Mouse (Mus musculus): ENCODE data around the gene Cnbp.
A peak's percentile ranks its signal among the peaks of the same experiment; 100 is the strongest.

The Cnbp gene

GRCm38 (mm10) chr6:87849780-87850154 lies 1.1 kb downstream of the Cnbp start:
- DNase-seq, result peak; percentile 34

GRCm38 (mm10) chr6:87846813-87847212 lies 4.1 kb downstream of the Cnbp start:
- DNase-seq, result no peak

DNA sequence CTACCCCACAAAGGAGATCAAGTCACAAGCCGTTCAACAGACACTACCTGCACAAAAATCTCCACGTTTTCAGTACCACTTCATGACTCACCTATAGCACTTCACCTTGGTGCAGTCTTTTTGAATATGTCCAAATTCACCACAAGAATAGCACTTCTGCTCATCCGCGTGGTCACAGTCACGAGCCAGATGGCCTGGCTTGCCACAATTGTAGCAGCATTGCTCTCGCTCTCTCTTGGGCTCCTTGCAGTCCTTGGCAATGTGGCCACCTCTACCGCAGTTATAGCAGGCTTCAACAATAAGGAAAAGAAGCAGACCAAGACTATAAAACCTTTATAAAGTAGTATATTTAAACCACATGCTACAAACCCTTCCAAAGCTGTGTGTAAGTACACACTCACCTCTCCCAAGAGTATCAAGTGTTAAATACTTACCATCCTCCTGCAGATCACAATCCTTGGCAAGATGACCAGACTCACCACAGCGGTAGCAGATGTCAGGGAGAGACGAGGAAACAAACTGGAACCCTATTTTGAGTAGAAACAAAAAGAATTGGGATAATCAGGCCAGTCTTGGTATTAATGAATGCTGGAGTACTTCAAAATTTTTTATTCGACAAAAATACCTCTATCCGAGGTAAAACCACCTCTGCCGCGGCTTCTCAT lies 5.7 kb downstream of the Cnbp start:
- no peak for DNase-seq

DNA sequence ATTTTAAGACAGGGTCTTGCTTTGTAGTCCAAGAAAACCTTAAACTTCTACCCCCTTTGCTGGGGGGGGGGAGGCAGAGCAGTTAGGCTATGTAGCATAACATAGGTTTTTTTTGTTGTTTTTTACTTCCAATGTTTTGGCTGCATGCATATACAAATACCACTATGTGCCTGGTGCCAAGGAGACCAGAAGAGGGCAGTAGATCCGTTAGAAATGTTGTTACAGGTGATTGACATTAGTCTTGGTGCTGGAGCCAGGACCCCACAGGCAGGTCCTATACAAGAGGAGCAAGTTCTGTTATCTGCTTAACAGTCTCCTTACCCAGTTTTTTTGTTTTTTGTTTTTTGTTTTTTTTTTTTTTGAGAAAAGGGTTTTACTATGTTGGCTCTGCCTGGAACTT lies 8.7 kb downstream of the Cnbp start:
- peak; percentile 37 for DNase-seq

DNA sequence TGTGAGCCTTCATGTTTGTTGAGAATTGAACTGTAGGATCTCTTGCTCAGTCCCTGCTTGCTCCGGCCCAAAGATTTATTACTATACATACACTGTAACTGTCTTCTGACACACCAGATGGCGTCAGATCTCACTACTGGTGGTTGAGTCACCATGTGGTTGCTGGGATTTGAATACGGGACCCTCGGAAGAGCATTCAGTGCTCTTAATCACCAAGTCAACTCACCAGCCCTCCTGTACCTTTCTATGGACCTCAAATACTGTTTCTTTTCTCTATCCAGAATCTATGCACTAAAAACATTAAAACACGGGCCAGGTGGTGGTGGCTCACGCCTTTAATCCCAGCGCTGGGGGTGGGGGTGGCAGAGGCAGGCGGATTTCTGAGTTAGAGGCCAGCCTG lies 9.3 kb downstream of the Cnbp start:
- no peak for DNase-seq

GRCm38 (mm10) chr6:87839797-87840341 lies 11.0 kb downstream of the Cnbp start:
- DNase-seq, result no peak

DNA sequence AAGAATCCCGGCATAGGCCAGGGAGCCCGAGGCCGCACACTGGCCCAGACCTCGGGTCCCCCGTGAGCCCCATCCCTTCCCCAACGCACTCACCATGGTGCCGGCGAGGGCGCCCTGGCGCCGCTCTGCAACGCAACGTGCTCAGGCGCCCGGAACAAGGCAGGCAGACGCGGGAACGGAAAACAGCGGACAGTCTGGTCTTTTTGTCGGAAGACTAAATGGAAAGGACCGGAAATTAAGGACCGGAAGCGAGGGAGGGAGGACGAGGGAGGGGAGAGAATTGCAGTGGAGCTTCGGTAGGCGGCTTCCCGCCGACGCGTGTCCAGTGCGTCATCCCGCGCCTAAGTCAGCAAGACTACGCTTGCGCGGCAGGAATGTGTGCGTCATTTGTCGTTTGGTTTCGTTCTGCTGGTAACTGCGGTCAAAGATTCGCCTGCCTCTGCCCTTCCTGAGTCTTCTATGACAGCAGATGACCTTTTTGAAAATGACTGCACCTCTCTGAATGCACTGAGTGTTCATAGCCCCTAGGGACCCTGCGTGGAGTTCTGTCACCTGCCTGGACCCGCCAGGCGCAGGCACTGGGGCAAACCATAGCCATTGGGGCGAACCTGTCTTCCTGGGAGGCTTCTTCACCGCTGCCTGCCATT lies 12.2 kb downstream of the Cnbp start, which contains the start of gene Isy1:
Gene Isy1, minus strand, starts transcription at position 248 of the 647 bp plus-strand sequence.
- peak; percentile 87 for DNase-seq

- no peak for DNase-seq
Measured at GRCm38 (mm10) chr6:87835695-87836094, 15.2 kb downstream of the Cnbp start, which contains the start of gene Gm45140. TSS of gene Gm45140 (minus strand) at chr6:87835795.

DNA sequence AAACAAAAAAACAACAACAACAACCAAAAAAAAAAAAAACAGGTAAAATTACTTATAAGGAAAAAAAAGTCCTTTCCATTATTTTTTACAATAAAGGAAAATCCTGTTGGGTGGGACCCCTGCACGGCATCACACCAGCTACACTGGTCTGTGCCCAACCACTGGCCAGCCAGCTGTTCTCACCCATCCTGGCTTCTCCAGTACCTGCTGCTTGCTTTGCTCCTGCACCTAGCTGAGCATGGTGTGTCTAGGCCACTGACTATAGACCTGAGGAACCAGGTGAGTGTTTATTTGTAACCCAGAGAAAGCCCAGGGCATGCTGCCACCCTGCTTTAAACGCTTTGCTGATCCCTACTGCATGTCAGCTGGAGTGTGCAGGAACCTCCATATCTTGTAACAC lies 30.5 kb downstream of the Cnbp start:
- no peak for DNase-seq

DNA sequence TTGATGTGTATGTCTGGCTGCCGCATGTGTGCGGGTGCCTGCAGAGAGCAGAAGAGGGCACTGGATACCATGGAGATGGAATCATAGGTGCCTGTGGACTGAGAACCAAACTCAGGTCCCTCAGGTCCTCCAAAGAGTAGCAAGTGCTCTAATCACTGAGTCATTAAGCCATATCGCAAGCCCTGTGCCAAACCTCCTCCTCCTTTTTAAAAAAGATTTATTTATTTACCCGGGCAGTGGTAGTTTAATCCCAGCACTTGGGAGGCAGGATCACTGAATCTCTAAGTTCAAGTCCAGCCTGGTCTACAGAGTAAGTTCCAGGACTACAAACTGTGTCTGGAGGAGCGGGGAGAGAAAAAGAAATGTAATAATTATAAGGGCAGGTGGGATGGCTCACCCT lies 36.4 kb downstream of the Cnbp start:
- DNase-seq, result no peak

DNA sequence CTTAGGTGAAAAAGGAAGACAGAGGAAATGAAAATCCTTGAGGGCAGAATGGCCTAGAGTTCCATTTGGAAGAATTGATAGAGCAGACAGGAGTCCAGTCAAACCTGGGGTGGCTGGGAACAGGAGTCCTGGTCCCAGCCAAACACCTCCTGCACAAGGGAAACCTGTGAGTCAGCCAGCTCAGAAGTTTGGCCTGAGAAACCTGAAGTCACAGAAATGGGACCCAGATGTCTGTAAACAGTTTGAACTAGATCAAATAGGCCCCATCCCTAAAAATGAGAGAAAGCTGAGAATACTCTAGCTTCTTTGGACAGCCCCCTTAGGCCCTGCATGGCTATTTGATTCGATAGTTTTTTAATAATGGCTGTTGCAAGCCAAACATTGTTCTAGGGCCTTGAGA lies 38.2 kb downstream of the Cnbp start:
- no peak for DNase-seq

DNA sequence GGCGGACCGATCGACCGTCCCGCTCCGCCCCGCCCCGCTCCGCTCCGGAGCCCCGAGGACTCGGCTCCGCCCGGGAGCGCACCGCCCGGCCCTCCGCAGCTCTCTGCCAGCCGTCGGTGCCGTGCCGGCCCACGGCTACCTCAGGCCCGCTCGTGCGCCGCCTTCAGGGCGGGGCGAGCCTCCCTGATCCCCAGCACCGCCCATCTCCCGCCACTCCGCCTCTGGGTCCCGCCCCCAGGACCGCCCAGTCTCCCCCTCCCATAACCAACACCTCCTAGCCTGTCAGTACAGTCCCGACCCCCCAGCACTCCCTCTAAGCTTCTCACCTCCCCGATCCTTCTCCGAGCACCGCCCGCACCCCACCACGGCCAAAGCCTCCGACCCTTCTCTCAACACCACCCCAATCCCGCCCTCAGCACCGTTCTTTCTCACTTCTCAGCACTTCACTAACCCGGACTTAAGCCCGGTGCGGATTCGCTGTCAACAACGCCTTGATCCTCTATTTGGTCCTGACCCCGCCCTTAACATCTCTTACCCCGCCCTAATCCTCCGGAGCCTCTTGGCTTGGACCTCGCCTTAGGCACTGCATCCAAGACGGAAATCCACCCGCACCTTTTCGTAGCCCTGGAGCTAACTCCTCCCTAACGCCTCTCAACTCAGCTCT lies 39.1 kb downstream of the Cnbp start, which contains the start of gene Rab43:
Gene Rab43, minus strand, starts transcription at position 490 of the 664 bp plus-strand sequence.
- DNase-seq, result peak; percentile 96

GRCm38 (mm10) chr6:87810713-87811669 lies 39.9 kb downstream of the Cnbp start:
- peak; percentile 63 for DNase-seq

- DNase-seq, result no peak
Measured at GRCm38 (mm10) chr6:87810311-87810710, 40.6 kb downstream of the Cnbp start.

DNA sequence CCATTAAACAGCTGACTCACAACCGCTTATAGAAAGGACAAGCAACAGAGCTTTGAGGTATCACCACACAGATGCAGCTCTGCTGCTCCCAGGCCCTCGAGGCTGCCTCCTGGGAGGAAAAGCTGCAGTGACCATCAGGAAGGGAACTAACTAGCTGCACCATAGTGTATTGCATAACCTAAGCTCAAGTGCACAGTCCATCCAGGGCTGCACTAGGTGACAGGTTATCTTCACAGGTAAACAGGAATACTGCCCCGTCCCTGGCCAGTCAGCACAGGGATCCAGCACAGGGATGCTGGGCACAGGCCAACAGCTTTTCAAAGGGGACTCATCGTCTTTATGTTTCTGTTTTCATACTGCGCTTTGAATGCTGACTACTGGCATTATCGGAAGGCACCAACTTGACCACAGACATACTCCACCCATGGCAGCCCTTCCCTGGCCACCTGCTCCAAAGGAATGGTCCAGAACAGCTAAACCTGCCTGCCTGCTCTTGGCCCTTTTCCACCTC lies 41.2 kb downstream of the Cnbp start:
- DNase-seq, result no peak

GRCm38 (mm10) chr6:87809144-87809543 lies 41.8 kb downstream of the Cnbp start:
- no peak for DNase-seq

DNA sequence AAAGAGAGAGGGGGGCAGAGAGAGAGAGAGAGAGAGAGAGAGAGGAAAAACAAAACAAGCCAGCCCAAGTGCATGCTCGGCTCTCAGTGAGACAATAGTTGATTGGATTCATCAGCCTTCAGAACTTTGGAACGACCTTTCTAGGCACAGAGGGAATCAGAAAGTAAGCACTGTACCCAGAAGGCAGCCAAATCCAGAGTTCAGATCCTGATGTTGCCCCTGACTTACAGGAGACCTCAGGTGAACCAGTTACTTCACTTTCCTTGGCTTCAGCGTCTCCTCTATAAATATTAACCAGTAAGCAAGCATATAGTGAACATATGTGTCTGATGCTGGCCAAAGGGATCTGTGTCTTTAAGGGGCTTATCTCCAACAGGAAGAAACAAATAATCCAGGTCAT lies 42.4 kb downstream of the Cnbp start:
- no peak for DNase-seq

GRCm38 (mm10) chr6:87807735-87808440 lies 43.0 kb downstream of the Cnbp start:
- no peak for DNase-seq

DNA sequence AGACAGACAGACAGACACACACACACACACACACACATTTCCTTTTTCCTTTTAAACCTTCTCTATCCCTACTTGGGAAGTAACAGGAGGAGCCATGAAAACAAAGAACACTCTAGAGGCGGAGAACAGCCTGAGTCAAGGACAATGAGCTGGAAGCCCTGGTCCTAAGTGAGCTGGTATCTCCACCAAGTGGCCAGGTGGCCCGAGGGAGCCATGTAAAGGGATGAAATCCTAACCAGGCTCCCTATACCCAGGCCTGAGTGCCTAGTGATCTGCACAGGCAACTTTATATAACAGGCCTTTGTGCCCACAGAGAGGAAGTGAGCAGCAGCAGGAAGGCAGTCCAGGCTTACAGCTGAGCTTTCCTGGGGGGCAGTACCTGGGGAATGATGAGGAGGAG lies 44.0 kb downstream of the Cnbp start:
- DNase-seq, result no peak

DNA sequence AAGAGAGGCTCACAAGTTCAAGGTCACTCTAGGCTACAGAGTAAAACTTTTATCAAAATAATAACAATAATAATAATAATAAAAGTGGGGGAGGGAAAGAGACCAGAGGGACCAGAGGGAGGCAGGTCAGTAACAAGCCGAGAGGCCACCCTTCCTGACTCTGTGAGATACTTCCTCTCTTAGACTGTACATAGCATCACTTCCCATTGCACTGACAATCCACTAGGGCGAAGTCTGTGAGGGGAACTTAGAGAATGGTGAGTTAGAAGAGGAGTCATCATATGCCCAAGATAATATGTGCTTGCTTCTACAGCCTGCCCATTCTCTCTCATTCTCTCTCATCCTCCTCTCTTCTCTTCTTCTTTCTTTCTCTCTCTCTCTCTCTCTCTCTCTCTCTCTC lies 44.9 kb downstream of the Cnbp start:
- no peak for DNase-seq

DNA sequence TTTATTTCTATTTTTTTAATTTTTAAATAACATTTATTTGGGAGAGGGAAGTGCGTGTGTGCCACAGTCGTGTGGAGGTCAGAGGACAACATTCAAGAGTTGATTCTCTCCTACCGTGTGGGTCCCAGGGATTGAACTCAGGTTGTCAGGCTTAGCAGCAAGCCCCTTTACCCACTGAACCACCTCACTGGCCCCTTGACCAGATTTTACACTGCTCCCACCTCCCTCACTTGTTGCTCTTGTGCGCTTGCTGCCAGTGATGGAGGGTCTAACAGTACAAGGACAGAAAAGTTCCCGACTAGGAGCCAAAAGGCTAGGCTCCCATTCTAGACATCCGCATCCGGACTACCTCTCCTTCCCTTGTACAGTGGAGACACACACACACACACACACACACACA lies 45.5 kb downstream of the Cnbp start:
- DNase-seq, result no peak

DNA sequence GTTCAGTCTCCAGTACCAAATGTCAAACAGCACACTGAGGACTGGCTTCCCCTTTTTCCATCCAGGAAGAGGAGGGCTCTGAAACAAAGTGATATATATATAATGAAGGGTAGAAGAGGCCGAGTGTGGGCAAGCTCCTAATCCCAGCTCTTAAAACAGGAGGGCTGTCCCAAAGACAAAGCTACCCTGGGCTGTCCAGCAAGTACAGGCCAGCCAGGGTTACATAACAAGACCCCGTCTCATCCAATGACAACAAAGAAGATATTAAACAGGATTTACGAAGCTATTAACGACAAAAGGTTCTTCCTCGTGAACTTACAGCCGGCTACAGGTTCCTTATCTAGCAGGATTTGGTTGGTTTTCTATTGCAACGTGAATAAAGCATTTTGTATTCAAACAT lies 46.0 kb downstream of the Cnbp start:
- no peak for DNase-seq

All from thymus, postnatal 14 days (tissue).